Mouse (Mus musculus) ES-Bruce4 (cell line): ENCODE results near the gene Zfp2.

Experiments used
- CTCF ChIP-seq: IDR thresholded peaks from one replicate; pipeline ENCODE4 v1.8.1; 2011; ENCODE audit warnings: low read depth, low read length
- EP300 ChIP-seq: IDR thresholded peaks from 2 replicates; pipeline ENCODE4 v1.6.1; 2011; ENCODE audit warnings: low read depth, low read length; ENCODE audit not compliant: insufficient read depth
- POLR2A ChIP-seq: IDR thresholded peaks from one replicate; pipeline ENCODE4 v1.8.1; 2011; ENCODE audit warnings: low read length; ENCODE audit not compliant: insufficient read depth

DNA sequence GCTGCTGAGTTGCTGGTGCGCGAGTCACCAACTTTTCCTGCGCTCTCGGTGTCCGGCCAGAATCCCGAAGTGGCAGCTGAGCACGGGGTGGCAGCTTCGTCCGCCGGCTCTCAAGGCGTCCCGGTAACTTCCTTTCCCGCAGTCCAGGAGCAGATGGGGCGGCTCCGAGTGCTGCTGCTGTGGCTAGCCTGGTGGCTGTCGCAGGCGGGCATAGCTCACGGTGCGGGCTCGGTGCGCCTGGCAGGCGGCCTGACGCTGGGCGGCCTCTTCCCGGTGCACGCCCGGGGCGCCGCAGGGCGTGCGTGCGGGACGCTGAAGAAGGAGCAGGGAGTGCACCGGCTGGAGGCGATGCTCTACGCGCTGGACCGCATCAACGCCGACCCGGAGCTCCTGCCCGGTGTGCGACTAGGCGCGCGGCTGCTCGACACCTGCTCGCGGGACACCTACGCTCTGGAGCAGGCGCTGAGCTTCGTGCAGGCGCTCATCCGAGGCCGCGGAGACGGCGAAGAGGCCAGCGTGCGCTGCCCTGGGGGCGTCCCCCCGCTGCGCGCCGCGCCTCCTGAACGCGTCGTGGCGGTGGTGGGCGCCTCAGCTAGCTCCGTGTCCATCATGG is 64.9 kb downstream of the Zfp2 start:
- TF ChIP-seq EP300: no peak
- TF ChIP-seq CTCF: no peak
- no peak for TF ChIP-seq POLR2A
